Mouse (Mus musculus): Measurements from ENCODE around the gene Uhrf1bp1. TPM values are rescaled to one million over a fixed set of nuclear protein-coding genes. Genes with fewer than 3 reads are reported as not detected.
A peak's percentile ranks its signal among the peaks of the same experiment; 100 is the strongest.

Gene Uhrf1bp1
- total and polyA plus RNA-seq, 3 experiments: 23.1 to 43.6 TPM; not detected in 1

DNA sequence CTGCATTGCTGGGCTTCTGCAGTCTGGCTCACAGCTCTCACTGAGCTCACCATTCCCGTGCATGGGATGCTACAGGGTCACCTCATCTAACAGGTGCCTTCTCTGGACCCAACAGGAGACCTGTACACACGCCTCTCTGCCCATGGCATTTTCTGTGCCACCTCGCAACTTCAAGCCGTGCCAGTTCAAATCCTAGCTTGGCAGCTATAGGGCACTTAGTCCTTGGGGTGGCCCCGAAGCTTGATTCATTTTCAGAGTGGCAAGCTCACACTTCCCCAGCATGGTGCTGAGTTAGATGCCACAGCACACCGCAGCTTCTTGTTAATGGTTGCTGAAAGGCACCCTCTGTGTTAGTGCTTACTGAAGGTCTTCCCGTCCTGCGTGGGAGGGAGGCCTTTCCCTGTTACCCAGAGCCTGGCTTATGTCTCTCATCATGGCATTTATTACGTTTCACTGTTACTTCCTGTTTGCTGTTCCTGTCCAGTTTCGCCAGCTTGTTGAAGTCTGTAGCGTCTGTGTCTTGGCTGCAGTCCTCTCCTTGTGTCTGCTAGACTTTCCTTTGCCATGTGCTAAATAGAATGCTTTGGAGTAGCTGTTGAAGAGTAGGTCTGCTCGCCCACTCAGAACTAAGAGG is 82.0 kb downstream of the Uhrf1bp1 start:
- Histone ChIP-seq H3K4me1 (ENCODE audit: control insufficient read depth in 1 of 2, insufficient read depth in 2 of 2, low read length in 2 of 2) (no peaks in the 10 kb centered on the region), H3K79me2 (ENCODE audit: control insufficient read depth, insufficient read depth, low read length, poor library complexity) (no peaks in the 10 kb centered on the region), H3K36me3 (ENCODE audit: control insufficient read depth in 1 of 2, insufficient read depth in 2 of 2, low read length in 2 of 2) (no peaks in the 10 kb centered on the region), H3K9ac (ENCODE audit: control insufficient read depth, low read depth, low read length, poor library complexity, severe bottlenecking) (no peak overlapping the region), H3K9me3 (replicated peaks; ENCODE audit: insufficient read depth, low read length) (no peaks in the 10 kb centered on the region), H3K27ac (ENCODE audit: control insufficient read depth, low read depth, low read length) (no peak overlapping the region), H3K4me3 (ENCODE audit: control insufficient read depth in 1 of 2, insufficient read depth in 1 of 2, low read depth in 2 of 2, low read length in 2 of 2) (no peak overlapping the region), H3K27me3 (ENCODE audit: control insufficient read depth in 1 of 2, insufficient read depth in 2 of 2, low read length in 2 of 2) (no peaks in the 10 kb centered on the region)
- no peak for DNase-seq (ENCODE audit: low read depth, low spot score)
- no peak for TF ChIP-seq ZC3H11A (IDR thresholded peaks at IDR 0.05; ENCODE audit: low read depth, low read length)
- TF ChIP-seq MAFK (IDR thresholded peaks at IDR 0.05; ENCODE audit: borderline replicate concordance, low read depth, low read length): no peak
- TF ChIP-seq HCFC1 (IDR thresholded peaks at IDR 0.05; ENCODE audit: low read depth, low read length): no peak

DNA sequence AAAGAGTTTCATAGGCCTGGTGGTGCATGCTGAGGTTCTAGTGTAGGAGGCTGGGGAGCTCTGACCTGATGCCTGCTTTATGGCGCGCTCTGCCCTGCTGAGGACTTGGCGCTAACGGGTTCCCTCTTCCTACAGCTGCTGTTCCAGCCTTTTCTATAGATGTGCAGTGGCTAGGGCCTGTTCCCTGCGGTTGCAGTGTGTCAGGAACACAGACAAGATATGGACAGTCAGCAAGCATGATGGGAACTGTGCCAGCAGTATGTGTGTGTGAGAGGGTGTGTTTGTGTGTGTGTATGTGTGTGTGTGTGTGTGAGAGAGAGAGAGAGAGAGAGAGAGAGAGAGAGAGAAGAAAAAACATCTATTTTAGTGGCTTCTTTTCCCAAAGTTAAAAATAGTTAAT is 82.8 kb downstream of the Uhrf1bp1 start:
- H3K4me3 ChIP-seq (ENCODE audit: control insufficient read depth in 1 of 2, insufficient read depth in 1 of 2, low read depth in 2 of 2, low read length in 2 of 2): no peak overlapping the region
- TF ChIP-seq BHLHE40 (IDR thresholded peaks at IDR 0.05; ENCODE audit: borderline replicate concordance, low read depth, low read length) (no peak), NRF1 (IDR thresholded peaks at IDR 0.05; ENCODE audit: insufficient read depth, low read depth, low read length, poor library complexity, severe bottlenecking) (no peak), USF1 (IDR thresholded peaks at IDR 0.05; ENCODE audit: low read depth, low read length) (no peak)
- no peaks in the 10 kb centered on the region for H3K27me3 ChIP-seq (ENCODE audit: control insufficient read depth in 1 of 2, insufficient read depth in 2 of 2, low read length in 2 of 2)
- H3K9ac ChIP-seq (ENCODE audit: control insufficient read depth, low read depth, low read length, poor library complexity, severe bottlenecking): no peak overlapping the region
- H3K27ac ChIP-seq (ENCODE audit: control insufficient read depth, low read depth, low read length): no peak overlapping the region
- peak; percentile 11 for DNase-seq (ENCODE audit: low read depth, low spot score)
- no peaks in the 10 kb centered on the region for H3K36me3 ChIP-seq (ENCODE audit: control insufficient read depth in 1 of 2, insufficient read depth in 2 of 2, low read length in 2 of 2)
- no peaks in the 10 kb centered on the region for H3K9me3 ChIP-seq (replicated peaks; ENCODE audit: insufficient read depth, low read length)
- no peaks in the 10 kb centered on the region for H3K4me1 ChIP-seq (ENCODE audit: control insufficient read depth in 1 of 2, insufficient read depth in 2 of 2, low read length in 2 of 2)
- no peaks in the 10 kb centered on the region for H3K79me2 ChIP-seq (ENCODE audit: control insufficient read depth, insufficient read depth, low read length, poor library complexity)

- Histone ChIP-seq H3K79me2 (ENCODE audit: control insufficient read depth, insufficient read depth, low read length, poor library complexity) (no peaks in the 10 kb centered on the region), H3K27ac (ENCODE audit: control insufficient read depth, low read depth, low read length) (no peak overlapping the region), H3K4me3 (ENCODE audit: control insufficient read depth in 1 of 2, insufficient read depth in 1 of 2, low read depth in 2 of 2, low read length in 2 of 2) (no peak overlapping the region), H3K9ac (ENCODE audit: control insufficient read depth, low read depth, low read length, poor library complexity, severe bottlenecking) (no peak overlapping the region), H3K36me3 (ENCODE audit: control insufficient read depth in 1 of 2, insufficient read depth in 2 of 2, low read length in 2 of 2) (no peaks in the 10 kb centered on the region), H3K9me3 (replicated peaks; ENCODE audit: insufficient read depth, low read length) (no peaks in the 10 kb centered on the region), H3K27me3 (ENCODE audit: control insufficient read depth in 1 of 2, insufficient read depth in 2 of 2, low read length in 2 of 2) (no peaks in the 10 kb centered on the region), H3K4me1 (ENCODE audit: control insufficient read depth in 1 of 2, insufficient read depth in 2 of 2, low read length in 2 of 2) (no peaks in the 10 kb centered on the region)
- TF ChIP-seq CTCF (IDR thresholded peaks at IDR 0.05 in 2 of 3, conservative IDR thresholded peaks at IDR 0.05 in 1 of 3; ENCODE audit: control insufficient read depth in 1 of 3, insufficient read depth in 1 of 3, low read depth in 2 of 3, low read length in 3 of 3, poor library complexity in 1 of 3, severe bottlenecking in 1 of 3): no peak
- no peak for TF ChIP-seq RAD21 (IDR thresholded peaks at IDR 0.05; ENCODE audit: low read depth, low read length)
- no peak for TF ChIP-seq GABPA (IDR thresholded peaks at IDR 0.05; ENCODE audit: low read depth, low read length)
- TF ChIP-seq KAT2A (conservative IDR thresholded peaks at IDR 0.05; ENCODE audit: low read depth, low read length): no peak
- TF ChIP-seq BHLHE40 (IDR thresholded peaks at IDR 0.05; ENCODE audit: borderline replicate concordance, low read depth, low read length): no peak
- no peak for TF ChIP-seq MAZ (IDR thresholded peaks at IDR 0.05; ENCODE audit: low read depth, low read length)
- TF ChIP-seq MYB (IDR thresholded peaks at IDR 0.05; ENCODE audit: low read depth, low read length): no peak
- TF ChIP-seq ZC3H11A (IDR thresholded peaks at IDR 0.05; ENCODE audit: low read depth, low read length): no peak
- no peak for TF ChIP-seq USF2 (IDR thresholded peaks at IDR 0.05; ENCODE audit: borderline replicate concordance in 1 of 2, insufficient read depth in 1 of 2, low read depth in 1 of 2, low read length in 2 of 2)
- DNase-seq (ENCODE audit: low read depth, low spot score): no peak
These were observed 84.1 kb downstream of the Uhrf1bp1 start for GRCm38 (mm10) chr17:27940352-27940751.

Data from MEL (cell line).